Mouse (Mus musculus) thymus, adult 2 months (tissue): ENCODE results near the gene Gm28230. TPM values are rescaled to one million over a fixed set of nuclear protein-coding genes. Genes with fewer than 3 reads are reported as not detected.

Source experiments
- DNase-seq: peaks from one replicate; pipeline ENCODE4 v3.0.0; 2021
- H3K27ac ChIP-seq: fragments of 200-500 bp; 2 replicates; pipeline ENCODE4 v1.5.1; 2012; ENCODE audit warnings: low read length, control low read depth; ENCODE audit not compliant: control insufficient read depth, insufficient read depth
- H3K27me3 ChIP-seq: fragments of 200-500 bp; 2 replicates; pipeline ENCODE4 v1.6.1; 2012; ENCODE audit warnings: mild to moderate bottlenecking, low read length, moderate library complexity, mixed read lengths; ENCODE audit not compliant: control insufficient read depth, insufficient read depth
- H3K36me3 ChIP-seq: fragments of 200-500 bp; 2 replicates; pipeline ENCODE4 v1.6.1; 2012; ENCODE audit warnings: mild to moderate bottlenecking, low read length, moderate library complexity; ENCODE audit not compliant: control insufficient read depth, insufficient read depth
- H3K4me1 ChIP-seq: fragments of 200-500 bp; replicated peaks from 2 replicates; pipeline ENCODE4 v1.6.1; 2012; ENCODE audit warnings: low read length; ENCODE audit not compliant: control insufficient read depth, insufficient read depth
- H3K4me3 ChIP-seq: fragments of 200-500 bp; 2 replicates; pipeline ENCODE4 v1.5.1; 2012; ENCODE audit warnings: mild to moderate bottlenecking, low read length, control low read depth, moderate library complexity; ENCODE audit not compliant: control insufficient read depth, insufficient read depth
- CTCF ChIP-seq: fragments of 200-500 bp; IDR thresholded peaks from 2 replicates; pipeline ENCODE4 v1.5.1; 2012; ENCODE audit warnings: mild to moderate bottlenecking, control low read depth, low read length, moderate library complexity, borderline replicate concordance; ENCODE audit not compliant: control insufficient read depth, poor library complexity, insufficient read depth; ENCODE audit errors: extremely low read depth
- POLR2A ChIP-seq: fragments of 200-500 bp; IDR thresholded peaks from 2 replicates; pipeline ENCODE4 v1.6.1; 2012; ENCODE audit warnings: mild to moderate bottlenecking, low read length, control low read depth, moderate library complexity; ENCODE audit not compliant: control insufficient read depth, poor library complexity, insufficient read depth; ENCODE audit errors: extremely low read depth
- WGBS: fragments of 180-500 bp; shearing (Covaris S2); methylation state at CpG from one replicate; pipeline ENCODE4 v1.1.7; 2018; 5-methylcytosine and 5-hydroxymethylcytosine counted together
- polyA plus RNA-seq: library from polyadenylated mRNA; depleted of rRNA; stranded (reverse); fragments of >200 nt; gene quantifications from 2 replicates; pipeline ENCODE4 v1.2.3, GENCODE M21; 2012; rRNA removed

Gm28230 gene
- polyA plus RNA-seq, result 0.15 and 0.31 TPM in 2 replicates

DNA sequence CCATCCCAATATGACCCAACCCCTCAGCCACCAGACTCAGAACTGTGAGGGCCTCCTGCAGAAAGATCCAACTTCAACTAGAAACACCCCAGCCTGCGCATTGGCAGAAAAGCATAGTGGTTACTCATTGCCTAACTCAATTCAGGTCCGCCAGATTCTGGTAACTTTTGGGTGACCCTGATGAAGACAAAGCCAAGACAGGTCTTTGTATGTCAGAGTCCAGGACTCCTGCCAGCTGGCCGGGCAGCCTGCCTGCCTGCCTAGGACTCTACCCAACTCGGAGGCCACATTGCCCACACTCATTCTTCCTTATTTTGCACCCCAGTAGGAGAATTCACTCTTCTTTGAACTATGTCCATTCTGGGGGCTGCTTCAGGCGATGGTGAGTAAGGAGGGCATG is at the start of gene Gm28230:
Gene Gm28230, plus strand, starts transcription at position 178 of the 400 bp plus-strand sequence.
- Histone ChIP-seq H3K27me3 (peaks cover 4% of the 10 kb centered on the region; the same call in 1 of the 2 replicates), H3K4me1 (no peaks in the 10 kb centered on the region)

DNA sequence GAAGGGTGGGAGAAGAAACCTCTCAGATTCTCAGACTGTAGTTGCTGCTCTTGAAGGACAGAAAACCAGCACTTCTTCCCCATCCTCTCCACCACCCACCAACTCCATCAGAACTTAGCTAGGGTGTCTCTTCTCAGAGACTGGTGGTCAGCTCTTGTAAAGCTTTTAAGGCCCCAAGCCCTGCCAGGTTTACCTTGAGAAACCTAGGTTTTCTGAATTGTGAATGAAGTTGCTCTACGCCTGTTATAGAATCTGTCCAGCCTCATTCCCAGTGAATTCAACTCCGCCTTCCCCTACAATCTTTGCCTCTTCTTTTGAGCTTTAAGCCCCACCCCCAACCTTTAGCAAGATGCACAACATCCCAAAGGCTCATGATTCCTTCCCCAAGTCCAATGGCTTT is 49.4 kb upstream of the Gm28230 start:
- peaks cover 43% of the 10 kb centered on the region for H3K27me3 ChIP-seq
- no peak overlapping the region for H3K4me3 ChIP-seq
- H3K36me3 ChIP-seq, result no peaks in the 10 kb centered on the region
- TF ChIP-seq POLR2A, result no peak
- no peak for TF ChIP-seq CTCF
- no peak overlapping the region for H3K27ac ChIP-seq
- DNase-seq, result no peak
- no peaks in the 10 kb centered on the region for H3K4me1 ChIP-seq
- WGBS, result 55% methylated on average over 2 of the region's 2 CpGs

More for the DNA sequence above, at the start of gene Gm28230:
- no peak within 1 kb of the TSS for H3K27ac ChIP-seq
- WGBS, result 62% methylated on average over 5 of the region's 5 CpGs
- no peak for DNase-seq
- no peaks in the 10 kb centered on the region for H3K36me3 ChIP-seq
- no peak for TF ChIP-seq POLR2A
- no peak for TF ChIP-seq CTCF
- no peak within 1 kb of the TSS for H3K4me3 ChIP-seq

DNA sequence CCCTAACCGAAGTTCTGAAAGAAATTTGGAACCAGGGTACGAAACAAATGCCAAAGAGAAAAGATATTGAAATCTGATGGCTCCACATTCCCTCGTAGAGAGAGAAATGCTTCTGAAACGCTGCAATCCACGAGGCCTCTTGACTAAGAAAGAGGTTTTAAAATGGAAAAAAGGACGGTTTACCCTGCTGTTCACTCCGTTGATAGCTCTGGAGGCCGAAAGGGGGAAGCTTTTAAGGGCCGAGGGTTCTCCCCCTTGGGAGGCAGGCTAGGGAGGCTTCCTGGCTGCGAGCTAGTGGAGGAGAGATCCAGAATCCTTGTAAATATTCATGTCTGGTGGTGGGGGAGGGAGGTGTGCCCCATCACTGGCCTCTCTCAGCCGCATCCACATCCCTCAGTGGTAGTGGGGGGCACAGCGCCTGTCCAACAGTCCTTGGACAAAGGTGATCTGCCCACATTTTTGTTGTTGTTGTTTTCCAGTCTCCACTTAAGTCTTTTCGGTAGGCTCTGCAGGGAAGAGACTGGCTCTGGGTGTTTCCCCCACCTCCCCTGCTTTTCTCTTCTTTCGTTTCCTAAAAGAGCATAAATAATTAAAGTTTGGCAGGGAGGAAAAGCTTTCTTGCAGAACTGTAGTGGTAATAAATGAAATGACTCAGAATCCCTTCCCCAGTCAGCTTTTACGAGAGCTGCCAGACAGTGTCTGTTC is 47.5 kb upstream of the Gm28230 start, which contains the start of gene Hoxd11:
Gene Hoxd11, plus strand, starts transcription at position 667 of the 705 bp plus-strand sequence.
- Histone ChIP-seq H3K36me3 (no peaks in the 10 kb centered on the region), H3K4me1 (no peaks in the 10 kb centered on the region), H3K27ac (no peak within 1 kb of the TSS), H3K4me3 (no peak within 1 kb of the TSS), H3K27me3 (peaks cover 40% of the 10 kb centered on the region)
- TF ChIP-seq POLR2A (no peak), CTCF (no peak)
- 7% methylated on average over 15 of the region's 15 CpGs for WGBS
- no peak for DNase-seq

DNA sequence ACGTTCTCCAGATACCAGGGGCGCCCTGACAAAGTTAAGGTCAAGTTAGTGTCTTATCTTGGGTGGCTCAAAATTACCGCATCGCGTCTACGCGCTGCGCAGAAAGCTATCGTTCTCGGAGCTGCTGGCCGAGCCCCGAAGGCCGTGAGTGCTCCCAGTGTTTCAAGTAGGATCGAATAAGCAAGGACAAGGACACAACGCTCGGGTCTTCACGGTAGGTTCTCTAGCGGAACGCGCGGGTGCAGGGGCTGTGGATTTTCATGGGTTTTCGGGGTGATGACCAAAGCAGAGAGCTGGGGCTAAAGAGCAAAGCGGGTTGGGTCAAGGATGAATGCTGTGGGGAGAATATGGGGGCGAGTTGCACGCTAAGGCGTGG is 46.9 kb upstream of the Gm28230 start:
- TF ChIP-seq CTCF (no peak), POLR2A (no peak)
- no peak for DNase-seq
- H3K27ac ChIP-seq, result no peak overlapping the region
- H3K36me3 ChIP-seq, result no peaks in the 10 kb centered on the region
- H3K4me1 ChIP-seq, result no peaks in the 10 kb centered on the region
- peaks cover 35% of the 10 kb centered on the region for H3K27me3 ChIP-seq
- no peak overlapping the region for H3K4me3 ChIP-seq
- WGBS, result 6% methylated on average over 26 of the region's 26 CpGs

DNA sequence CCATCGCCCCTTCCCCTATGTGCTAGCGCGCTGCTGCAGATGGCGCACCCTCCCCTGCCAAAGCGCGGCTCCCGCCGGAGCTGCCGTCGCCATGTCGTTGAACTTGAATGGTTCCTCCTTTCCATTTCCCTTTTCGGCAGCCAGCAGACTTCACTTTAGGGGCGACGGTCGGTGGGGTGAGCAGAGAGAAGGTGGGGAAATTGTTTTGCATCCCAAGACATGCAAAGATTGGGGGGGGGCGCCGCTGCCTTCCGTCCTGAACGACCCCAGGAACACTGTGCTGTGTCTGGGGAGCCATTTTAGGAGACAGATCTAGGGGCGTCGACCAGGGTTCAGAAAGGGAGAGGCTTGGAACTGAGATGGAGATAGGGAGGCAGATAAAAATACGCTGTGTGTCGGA is 46.5 kb upstream of the Gm28230 start:
- no peak for DNase-seq
- Histone ChIP-seq H3K27ac (no peak overlapping the region), H3K36me3 (no peaks in the 10 kb centered on the region), H3K4me3 (no peak overlapping the region), H3K27me3 (peaks cover 35% of the 10 kb centered on the region), H3K4me1 (no peaks in the 10 kb centered on the region)
- WGBS, result 4% methylated on average over 23 of the region's 23 CpGs
- TF ChIP-seq POLR2A (no peak), CTCF (no peak)

DNA sequence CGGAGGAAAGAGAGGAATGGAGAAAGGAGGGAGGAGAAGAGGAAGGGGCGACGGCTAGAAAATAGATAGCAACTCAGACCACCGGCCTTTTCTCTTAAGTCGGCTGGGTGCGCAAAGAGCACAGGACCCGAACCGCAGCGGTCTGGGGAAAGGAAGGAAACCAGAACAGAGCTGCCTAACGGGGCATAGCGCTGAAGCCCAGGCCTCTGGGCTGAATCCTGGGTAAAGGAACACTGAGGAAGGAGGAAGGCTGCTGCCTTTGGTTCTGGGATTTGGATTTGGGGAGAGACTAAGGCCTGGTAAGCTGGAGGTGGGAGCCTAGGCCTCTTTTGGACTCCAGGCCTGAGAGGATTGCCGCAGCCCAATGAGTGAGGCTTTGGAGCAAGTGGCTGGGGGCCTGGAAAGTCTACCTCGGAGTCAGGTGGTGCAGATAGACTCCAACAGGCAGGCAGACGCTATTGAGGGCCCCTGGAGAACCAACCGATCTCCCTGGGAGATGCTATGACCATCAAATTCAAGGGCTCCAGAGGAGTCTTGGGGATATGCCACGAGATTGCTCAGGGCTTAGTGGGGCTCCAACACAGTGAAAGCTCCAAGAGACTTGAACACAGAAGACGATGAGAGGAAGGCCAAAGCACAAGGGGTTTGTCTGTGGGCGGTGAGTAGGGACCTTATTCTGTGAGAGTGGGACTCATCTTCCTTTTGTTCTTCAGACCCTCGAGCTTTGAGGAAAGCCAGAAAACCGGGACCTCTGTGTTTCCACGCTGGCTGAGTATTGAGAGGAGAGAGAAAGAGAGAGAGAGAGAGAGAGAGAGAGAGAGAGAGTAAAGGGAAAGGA is 45.7 kb upstream of the Gm28230 start:
- WGBS, result 9% methylated on average over 21 of the region's 21 CpGs
- H3K27ac ChIP-seq, result no peak overlapping the region
- DNase-seq, result no peak
- no peaks in the 10 kb centered on the region for H3K36me3 ChIP-seq
- H3K27me3 ChIP-seq, result peaks cover 28% of the 10 kb centered on the region
- TF ChIP-seq CTCF (no peak), POLR2A (no peak)
- H3K4me1 ChIP-seq, result no peaks in the 10 kb centered on the region
- H3K4me3 ChIP-seq, result no peak overlapping the region
